Mouse (Mus musculus) hindbrain, embryonic 16.5 days (tissue): ENCODE results near the gene Dcxr. TPM values are rescaled to one million over a fixed set of nuclear protein-coding genes. Genes with fewer than 3 reads are reported as not detected.

Source experiments
- polyA plus RNA-seq: library from polyadenylated mRNA; unstranded; fragments of >200 nt; fragmentation: Nextera tagmentation; extraction: Ambion mirVana; gene quantifications from 2 replicates; pipeline ENCODE4 v1.2.1, GENCODE M21; 2015

Dcxr gene
- polyA plus RNA-seq, 1 experiment from 2014 or later, result 11.1 TPM

Other genes with a start within 250 kb of the Dcxr start
- 135 and 137 TPM in 2 replicates for gene Mrpl12, start 242.7 kb downstream of the Dcxr start, polyA plus RNA-seq
- gene Slc25a10, start 235.4 kb downstream of the Dcxr start, polyA plus RNA-seq, result 31.2 and 31.5 TPM in 2 replicates
- 0.92 and 1.0 TPM in 2 replicates for gene Gcgr, start 196.6 kb downstream of the Dcxr start, polyA plus RNA-seq
- gene Mcrip1, start 177.6 kb downstream of the Dcxr start, polyA plus RNA-seq, result 243 and 245 TPM in 2 replicates
- 0.64 TPM in 1 of 2 replicates, not detected in the other for gene Ppp1r27, start 176.1 kb downstream of the Dcxr start, polyA plus RNA-seq
- gene P4hb, start 154.0 kb downstream of the Dcxr start, polyA plus RNA-seq, result 252 and 298 TPM in 2 replicates
- 501 and 544 TPM in 2 replicates for gene Arhgdia, start 145.7 kb downstream of the Dcxr start, polyA plus RNA-seq
- 55.8 and 202 TPM in 2 replicates for gene Alyref, start 128.9 kb downstream of the Dcxr start, polyA plus RNA-seq
- 194 and 203 TPM in 2 replicates for gene Anapc11, start 128.9 kb downstream of the Dcxr start, polyA plus RNA-seq
- 0.99 and 1.00 TPM in 2 replicates for gene Npb, start 118.8 kb downstream of the Dcxr start, polyA plus RNA-seq
- gene Pcyt2, start 109.3 kb downstream of the Dcxr start, polyA plus RNA-seq, result 236 and 242 TPM in 2 replicates
- gene Sirt7, start 102.0 kb downstream of the Dcxr start, polyA plus RNA-seq, result 39.4 and 41.3 TPM in 2 replicates
- 25.4 and 34.6 TPM in 2 replicates for gene Mafg, start 93.7 kb downstream of the Dcxr start, polyA plus RNA-seq
- gene Pycr1, start 83.5 kb downstream of the Dcxr start, polyA plus RNA-seq, result 18.0 and 20.0 TPM in 2 replicates
- 1.1 and 2.4 TPM in 2 replicates for gene Myadml2, start 79.1 kb downstream of the Dcxr start, polyA plus RNA-seq
- gene Notum, start 66.1 kb downstream of the Dcxr start, polyA plus RNA-seq, result 3.1 and 3.8 TPM in 2 replicates
- gene Aspscr1, start 54.3 kb downstream of the Dcxr start, polyA plus RNA-seq, result 146 and 151 TPM in 2 replicates
- 106 and 107 TPM in 2 replicates for gene Cenpx, start 13.5 kb downstream of the Dcxr start, polyA plus RNA-seq
- 73.4 and 77.8 TPM in 2 replicates for gene Lrrc45, start 13.4 kb downstream of the Dcxr start, polyA plus RNA-seq
- 624 and 705 TPM in 2 replicates for gene Rac3, start 5.8 kb downstream of the Dcxr start, polyA plus RNA-seq
- gene Cbr2, start 4.8 kb upstream of the Dcxr start, polyA plus RNA-seq, result 1.3 and 2.0 TPM in 2 replicates
- 2.0 and 2.9 TPM in 2 replicates for gene Hmga1b, start 35.5 kb upstream of the Dcxr start, polyA plus RNA-seq
- gene Rfng, start 56.9 kb upstream of the Dcxr start, polyA plus RNA-seq, result 134 and 139 TPM in 2 replicates
- gene Gps1, start 57.0 kb upstream of the Dcxr start, polyA plus RNA-seq, result 272 and 305 TPM in 2 replicates
- 46.9 and 48.5 TPM in 2 replicates for gene Dus1l, start 69.1 kb upstream of the Dcxr start, polyA plus RNA-seq
- 82.9 and 92.6 TPM in 2 replicates for gene Fasn, start 97.3 kb upstream of the Dcxr start, polyA plus RNA-seq
- 6.3 and 6.7 TPM in 2 replicates for gene Ccdc57, start 205.6 kb upstream of the Dcxr start, polyA plus RNA-seq
- gene Slc16a3, start 221.2 kb upstream of the Dcxr start, polyA plus RNA-seq, result 11.5 and 15.2 TPM in 2 replicates